Mouse (Mus musculus) G1E (cell line): ENCODE measurements around the gene Rtl8a.
"Not testable (repeated sequence)": the region's sequence is repeated elsewhere in the genome, so short reads cannot be mapped to it uniquely, and the experiment has no call there.

Experiments
- CTCF ChIP-seq: IDR thresholded peaks from 2 replicates; pipeline ENCODE4 v1.5.1; 2012; ENCODE audit warnings: low read depth, low read length, inconsistent platforms, mixed read lengths
- GATA1 ChIP-seq: IDR thresholded peaks from 2 replicates; pipeline ENCODE4 v1.6.1; 2012; ENCODE audit warnings: borderline replicate concordance, low read length, inconsistent platforms, mixed read lengths
- GATA2 ChIP-seq: IDR thresholded peaks from 2 replicates; pipeline ENCODE4 v1.6.1; 2012; ENCODE audit warnings: low read depth, low read length, inconsistent platforms, borderline replicate concordance
- POLR2AphosphoS5 ChIP-seq: IDR thresholded peaks from 2 replicates; pipeline ENCODE4 v1.6.1; 2012; ENCODE audit warnings: low read depth, low read length, inconsistent platforms; ENCODE audit not compliant: insufficient replicate concordance
- TAL1 ChIP-seq: conservative IDR thresholded peaks from 2 replicates; pipeline ENCODE4 v1.6.1; 2012; ENCODE audit warnings: low read depth, low read length, inconsistent platforms, mixed read lengths

GRCm38 (mm10) chrX:53611395-53611794 lies 32.1 kb downstream of the Rtl8a start:
- not testable (repeated sequence) for TF ChIP-seq CTCF, GATA2, TAL1, GATA1, POLR2AphosphoS5
